Comparison of ENCODE assay signal across 9 mouse cellular contexts in genomic region chr8:107386642-107387041, GRCm38 (mm10). TPM values are rescaled to one million over a fixed set of nuclear protein-coding genes. Genes with fewer than 3 reads are reported as not detected.
DNase-seq lines count a peak whose midpoint lies in the region; ATAC-seq and TF ChIP-seq lines count a peak whose summit lies in the region.
"Had no signal": no experiment of that assay in that cellular context is flagged by ENCODE, and none has a peak within 500 bp of the region (broad histone marks: within the 10 kb centered on the region; RNA-seq: fewer than 3 reads in every experiment).

No protein-coding gene starts in this region.

- intact Hi-C loops in heart, postnatal 36 days (cut with DNase I) = no loop called here

- H3K4me3 ChIP-seq in heart, embryonic 15.5 days = no peak overlapping the region
- no peak overlapping the region for H3K4me3 ChIP-seq in stomach, postnatal 0 days (ENCODE audit: low read depth, low read length)
- H3K4me3 ChIP-seq: embryonic facial prominence, embryonic 13.5 days had no signal

- H3K36me3 ChIP-seq in heart, embryonic 15.5 days = no peaks in the 10 kb centered on the region
- H3K36me3 ChIP-seq in stomach, postnatal 0 days (ENCODE audit: control insufficient read depth, insufficient read depth, low read length) = no peaks in the 10 kb centered on the region
- H3K36me3 ChIP-seq: embryonic facial prominence, embryonic 13.5 days had no signal

- WGBS in heart, embryonic 15.5 days = 35% methylated on average over 3 of the region's 3 CpGs
- 26% methylated on average over 3 of the region's 3 CpGs for WGBS in stomach, postnatal 0 days

- peaks cover 36% of the 10 kb centered on the region for H3K4me1 ChIP-seq in heart, embryonic 15.5 days (replicated peaks)
- H3K4me1 ChIP-seq in stomach, postnatal 0 days (replicated peaks; ENCODE audit: control insufficient read depth, insufficient read depth) = no peaks in the 10 kb centered on the region

- peak overlapping the region; percentile 68 for H3K27ac ChIP-seq in heart, embryonic 15.5 days
- no peak overlapping the region for H3K27ac ChIP-seq in stomach, postnatal 0 days (replicated peaks)
- H3K27ac ChIP-seq: embryonic facial prominence, embryonic 13.5 days had no signal

- TF ChIP-seq CTCF in stomach, postnatal 0 days (IDR thresholded peaks at IDR 0.05; ENCODE audit: low read depth) = peak; percentile 82

- H3K4me2 ChIP-seq in heart, embryonic 15.5 days = no peak overlapping the region
- no peak overlapping the region for H3K4me2 ChIP-seq in stomach, postnatal 0 days (replicated peaks; ENCODE audit: low read depth)
- H3K4me2 ChIP-seq: embryonic facial prominence, embryonic 13.5 days had no signal

- TF ChIP-seq EP300 in stomach, postnatal 0 days (optimal IDR thresholded peaks at IDR 0.05) = no peak

- ATAC-seq in heart, embryonic 15.5 days (replicated peaks; ENCODE audit: insufficient number of reproducible peaks, insufficient read depth, low FRiP score, low read depth) = no peak
- ATAC-seq in stomach, postnatal 0 days (ENCODE audit: low FRiP score, low TSS enrichment) = no peak
- ATAC-seq in monocyte, adult 5-6 weeks (replicated peaks; ENCODE audit: insufficient number of reproducible peaks, low FRiP score, low TSS enrichment, poor library complexity, severe bottlenecking) = no peak

- H3K9me3 ChIP-seq in heart, embryonic 15.5 days (replicated peaks) = no peaks in the 10 kb centered on the region
- no peaks in the 10 kb centered on the region for H3K9me3 ChIP-seq in stomach, postnatal 0 days (ENCODE audit: control insufficient read depth, low read length)
- H3K9me3 ChIP-seq: embryonic facial prominence, embryonic 13.5 days had no signal

- H3K27me3 ChIP-seq in heart, embryonic 15.5 days = no peaks in the 10 kb centered on the region
- no peaks in the 10 kb centered on the region for H3K27me3 ChIP-seq in stomach, postnatal 0 days (ENCODE audit: control insufficient read depth, insufficient read depth, low read length)
- H3K27me3 ChIP-seq: embryonic facial prominence, embryonic 13.5 days had no signal

- H3K9ac ChIP-seq in heart, embryonic 15.5 days = no peak overlapping the region
- no peak overlapping the region for H3K9ac ChIP-seq in stomach, postnatal 0 days (ENCODE audit: low read length)
- H3K9ac ChIP-seq: embryonic facial prominence, embryonic 13.5 days had no signal

- no peak for DNase-seq in heart, postnatal 36 days
- peak; percentile 43 for DNase-seq in CD4-positive helper T cell, adult 2 months (ENCODE audit: low read depth, low spot score)
- DNase-seq in ZHBTc4 (ENCODE audit: low read depth, low spot score) = peak; percentile 76
- peak; percentile 22 for DNase-seq in kidney, postnatal 10 days
- peak; percentile 15 for DNase-seq in stomach, postnatal 0 days (ENCODE audit: low spot score)
- DNase-seq in testis, postnatal 10 days (ENCODE audit: low spot score) = no peak

RNA-seq across cellular contexts. Expression of gene Nqo1, which starts 16.4 kb away (rescaled TPM):
- 10.7 and 28.0 TPM in 2 replicates for polyA plus RNA-seq in heart, embryonic 15.5 days (2015; fragmentation: Nextera tagmentation; extraction: Ambion mirVana)
- total RNA-seq in heart, postnatal 36 days (2021) = 10 to 100 TPM; 33.2 to 57.3 TPM
- polyA plus RNA-seq in stomach, postnatal 0 days (2015; fragmentation: Nextera tagmentation; extraction: Ambion mirVana) = 777 and 946 TPM in 2 replicates
- 0.78 to 4.0 TPM (median 3.0 TPM) in 3 replicates for total RNA-seq in monocyte, adult 5-6 weeks (2017)

RNA-seq across cellular contexts. Expression of gene Nob1, which starts 38.2 kb away (rescaled TPM):
- 44.4 and 50.2 TPM in 2 replicates for polyA plus RNA-seq in heart, embryonic 15.5 days (2015; fragmentation: Nextera tagmentation; extraction: Ambion mirVana)
- total RNA-seq in heart, postnatal 36 days (2021) = 10 to 100 TPM; 21.6 to 24.1 TPM
- 44.5 and 48.8 TPM in 2 replicates for polyA plus RNA-seq in stomach, postnatal 0 days (2015; fragmentation: Nextera tagmentation; extraction: Ambion mirVana)
- 11.6 to 14.8 TPM (median 13.6 TPM) in 3 replicates for total RNA-seq in monocyte, adult 5-6 weeks (2017)

RNA-seq across cellular contexts. Expression of gene Wwp2, which starts 49.5 kb away (rescaled TPM):
- 27.5 and 40.4 TPM in 2 replicates for polyA plus RNA-seq in heart, embryonic 15.5 days (2015; fragmentation: Nextera tagmentation; extraction: Ambion mirVana)
- total RNA-seq in heart, postnatal 36 days (2021) = 10 to 100 TPM; 23.9 to 26.1 TPM
- polyA plus RNA-seq in stomach, postnatal 0 days (2015; fragmentation: Nextera tagmentation; extraction: Ambion mirVana) = 25.2 and 26.4 TPM in 2 replicates
- total RNA-seq in monocyte, adult 5-6 weeks (2017) = 86.5 to 110 TPM (median 92.8 TPM) in 3 replicates

Comparison
In these comparisons a context has a peak if more than half of its experiments do, and no peak if none do; other contexts are left out.
1. DNase-seq: peak in CD4-positive helper T cell, adult 2 months (single experiment), ZHBTc4 (single experiment), kidney, postnatal 10 days (single experiment) and stomach, postnatal 0 days (single experiment); none in heart, postnatal 36 days (0 of 2) and testis, postnatal 10 days (single experiment).